Mouse (Mus musculus) midbrain, embryonic 14.5 days (tissue): ENCODE data around the gene Aars2. TPM values are rescaled to one million over a fixed set of nuclear protein-coding genes. Genes with fewer than 3 reads are reported as not detected.

Experiments used
- polyA plus RNA-seq: library from polyadenylated mRNA; unstranded; fragments of >200 nt; fragmentation: Nextera tagmentation; extraction: Ambion mirVana; gene quantifications from 2 replicates; pipeline ENCODE4 v1.2.1, GENCODE M21; 2014

Aars2 gene
- polyA plus RNA-seq, 1 experiment from 2014 or later: 14.8 TPM

Other genes with a start within 250 kb of the Aars2 start
- gene Cdc5l, start 73.1 kb upstream of the Aars2 start, polyA plus RNA-seq: 60.0 and 69.9 TPM in 2 replicates
- 2.1 and 3.1 TPM in 2 replicates for gene Spats1, start 31.4 kb upstream of the Aars2 start, polyA plus RNA-seq
- gene Tcte1, start 16.6 kb downstream of the Aars2 start, polyA plus RNA-seq: 3.0 and 5.8 TPM in 2 replicates
- 20.4 and 24.1 TPM in 2 replicates for gene Tmem151b, start 42.8 kb downstream of the Aars2 start, polyA plus RNA-seq
- gene Nfkbie, start 48.9 kb downstream of the Aars2 start, polyA plus RNA-seq: 4.2 and 4.9 TPM in 2 replicates
- 73.0 and 77.1 TPM in 2 replicates for gene Slc35b2, start 57.0 kb downstream of the Aars2 start, polyA plus RNA-seq
- gene Hsp90ab1, start 66.4 kb downstream of the Aars2 start, polyA plus RNA-seq: 1,248 and 1,388 TPM in 2 replicates
- gene Slc29a1, start 92.8 kb downstream of the Aars2 start, polyA plus RNA-seq: 21.2 and 33.2 TPM in 2 replicates
- gene Mymx, start 95.3 kb downstream of the Aars2 start, polyA plus RNA-seq: not detected in 2 replicates
- 0.08 and 2.4 TPM in 2 replicates for gene Capn11, start 152.5 kb downstream of the Aars2 start, polyA plus RNA-seq
- 110 and 139 TPM in 2 replicates for gene Mrpl14, start 179.5 kb downstream of the Aars2 start, polyA plus RNA-seq
- gene Tmem63b, start 180.1 kb downstream of the Aars2 start, polyA plus RNA-seq: 123 and 130 TPM in 2 replicates
- 0.47 TPM in 1 of 2 replicates, not detected in the other for gene 1600014C23Rik, start 227.0 kb downstream of the Aars2 start, polyA plus RNA-seq